Mouse (Mus musculus): ENCODE data around the gene Tmem41b.

Gene Tmem41b

GRCm38 (mm10) chr7:109977131-109977530, 9.6 kb downstream of the Tmem41b start:
- peak in 1 of 2 experiments; percentile 24 for DNase-seq (ENCODE audit: low read depth in 2 of 2, low spot score in 2 of 2)

DNA sequence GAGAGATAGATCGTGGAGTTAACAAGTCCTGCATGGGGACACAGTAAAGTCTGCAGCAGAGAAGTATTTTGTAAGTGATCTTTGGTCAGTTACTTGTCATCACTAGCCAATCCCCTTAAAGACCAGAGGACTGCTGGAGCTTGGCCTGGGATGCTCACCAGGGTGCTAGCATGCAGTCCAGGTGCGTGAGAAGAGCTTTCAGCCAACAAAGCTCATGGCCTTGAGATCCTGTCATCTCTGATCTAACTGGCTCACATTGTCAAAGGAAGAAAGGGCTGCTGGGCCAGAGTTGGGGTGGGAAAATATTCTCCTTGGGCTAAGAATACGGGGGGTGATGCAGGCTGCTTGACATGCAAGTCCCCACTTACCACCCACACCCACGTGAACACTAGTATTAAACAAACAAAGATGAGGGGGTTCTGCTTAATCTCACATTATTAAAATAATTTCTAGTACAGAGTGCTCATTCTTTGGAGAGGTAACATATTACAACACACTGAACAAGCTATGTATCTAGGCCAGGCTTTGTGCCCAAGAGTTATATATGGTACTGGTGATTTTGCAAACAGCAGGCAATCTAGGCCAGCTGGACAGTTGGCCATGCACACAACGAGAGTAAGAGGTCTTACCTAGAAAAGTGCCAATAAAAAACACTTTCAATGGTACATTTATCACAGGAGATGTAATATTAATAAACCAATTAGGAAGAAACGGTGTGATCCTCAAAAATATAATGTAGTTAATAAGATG, 10.6 kb downstream of the Tmem41b start:
- DNase-seq (ENCODE audit: low read depth in 2 of 2, low spot score in 2 of 2) = no peak

- DNase-seq (ENCODE audit: low read depth in 2 of 2, low spot score in 2 of 2) = no peak
Measured at GRCm38 (mm10) chr7:109969542-109969941, 17.2 kb downstream of the Tmem41b start.

DNA sequence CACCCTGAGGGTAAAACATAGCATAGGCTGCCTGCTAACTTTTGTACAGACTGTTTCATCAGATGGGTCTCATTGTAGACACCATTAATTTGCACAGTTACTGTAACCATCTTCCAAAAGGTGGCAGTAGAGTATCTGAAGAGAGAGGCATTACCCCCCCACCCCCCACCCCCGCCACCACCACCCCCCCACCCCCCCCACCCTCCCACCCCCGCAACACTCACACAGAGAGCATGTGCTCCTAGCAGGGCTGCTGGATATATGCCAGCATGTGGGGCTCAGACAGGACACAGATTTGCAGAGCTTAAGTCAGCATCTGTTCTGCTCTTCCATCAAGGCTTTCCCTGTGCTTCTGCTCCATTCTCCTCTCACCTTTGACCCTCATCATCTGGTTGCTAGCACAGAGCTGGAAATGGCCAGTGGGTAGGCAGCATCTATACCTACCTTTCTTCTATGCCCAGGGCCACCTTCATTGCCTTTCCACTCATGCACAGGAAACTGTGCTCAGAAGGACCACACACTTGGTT, 17.7 kb downstream of the Tmem41b start:
- DNase-seq (ENCODE audit: low read depth in 2 of 2, low spot score in 2 of 2) = peak in 1 of 2 experiments; percentile 18

- no peak for DNase-seq (ENCODE audit: low read depth in 2 of 2, low spot score in 2 of 2)
Measured at GRCm38 (mm10) chr7:109967805-109968579, 18.7 kb downstream of the Tmem41b start.

- no peak for DNase-seq (ENCODE audit: low read depth in 2 of 2, low spot score in 2 of 2)
Measured at GRCm38 (mm10) chr7:109965658-109966057, 21.1 kb downstream of the Tmem41b start.

- no peak for DNase-seq (ENCODE audit: low read depth in 2 of 2, low spot score in 2 of 2)
Measured at GRCm38 (mm10) chr7:109963707-109964106, 23.0 kb downstream of the Tmem41b start.

- no peak for DNase-seq (ENCODE audit: low read depth in 2 of 2, low spot score in 2 of 2)
Measured at GRCm38 (mm10) chr7:109962596-109962995, 24.1 kb downstream of the Tmem41b start.

- no peak for DNase-seq (ENCODE audit: low read depth in 2 of 2, low spot score in 2 of 2)
Measured at GRCm38 (mm10) chr7:109961570-109961969, 25.2 kb downstream of the Tmem41b start.

DNA sequence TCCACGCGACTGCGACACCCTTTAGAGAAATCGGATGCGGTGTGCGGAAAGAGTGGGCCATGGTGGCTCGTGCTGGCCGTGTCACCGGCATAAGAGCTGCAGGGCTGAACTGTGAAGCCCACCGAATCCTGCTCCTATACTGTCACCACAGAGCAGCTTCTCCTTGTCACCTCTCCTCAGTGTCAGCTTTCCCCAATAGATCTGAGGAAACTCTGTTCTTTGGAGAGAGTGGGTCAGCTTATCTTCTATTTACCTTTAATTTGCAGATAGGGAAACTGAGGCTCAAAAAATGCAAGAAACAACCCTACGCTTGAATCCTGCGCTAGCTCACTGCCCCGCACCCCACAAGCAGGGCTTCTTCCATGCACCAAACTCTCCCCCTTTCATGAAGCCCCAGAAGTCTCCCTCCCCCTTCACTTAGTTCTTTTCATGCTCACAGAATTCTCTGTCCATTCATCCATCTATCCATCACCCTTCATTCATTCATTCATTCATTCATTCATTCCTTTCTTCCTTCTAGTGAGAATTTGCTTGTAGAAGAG, 26.0 kb downstream of the Tmem41b start:
- DNase-seq (ENCODE audit: low read depth in 2 of 2, low spot score in 2 of 2) = no peak

DNA sequence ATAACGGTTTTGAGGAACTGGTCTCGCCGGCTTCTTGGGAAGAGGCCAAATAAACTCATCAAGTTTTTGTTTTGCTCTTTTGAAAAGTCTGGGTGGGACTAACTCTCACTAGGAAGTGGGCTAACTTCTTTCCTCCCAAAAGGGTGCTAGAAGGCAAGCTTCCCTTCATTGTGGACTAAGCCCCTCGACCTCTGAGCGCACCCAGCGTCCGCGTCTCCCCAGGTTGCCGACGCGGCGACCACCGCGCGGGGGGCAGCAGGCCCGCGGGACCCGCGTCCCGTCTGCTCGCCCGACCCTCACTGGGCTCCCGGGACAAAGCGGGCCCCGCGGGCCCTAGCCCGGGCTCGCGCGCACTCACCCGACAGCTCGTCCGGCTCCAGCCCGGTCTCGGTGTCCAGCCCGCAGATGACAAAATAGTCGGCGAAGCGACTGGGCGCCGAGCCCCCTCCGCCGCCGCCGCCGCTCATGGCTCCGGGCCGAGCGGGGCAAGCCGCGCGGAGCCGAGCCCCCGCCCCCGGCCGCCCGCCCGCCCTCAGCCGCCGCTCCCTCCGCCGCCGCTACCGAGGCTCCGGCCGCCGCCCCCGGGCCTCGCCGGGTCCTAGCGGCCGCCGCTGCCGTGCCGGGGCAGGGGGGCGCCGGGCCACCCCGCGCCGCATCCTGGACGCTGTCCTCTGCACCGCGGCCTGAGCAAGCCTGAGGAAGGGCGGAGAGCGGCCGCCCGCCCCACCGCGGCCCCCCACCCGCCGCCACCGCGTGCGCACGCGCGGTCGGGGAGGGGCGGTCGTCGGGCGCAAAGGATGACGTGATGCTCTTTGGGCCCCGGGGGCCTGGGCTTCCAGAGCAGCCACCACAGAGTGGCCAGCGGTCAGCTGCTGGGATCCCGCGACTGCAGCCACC, 26.8 kb downstream of the Tmem41b start, which contains the start of gene Dennd5a:
Gene Dennd5a (minus strand): TSS at position 755 of the 897 bp plus-strand sequence.
- DNase-seq (ENCODE audit: low read depth in 2 of 2, low spot score in 2 of 2) = peak in 1 of 2 experiments; percentile 13

DNA sequence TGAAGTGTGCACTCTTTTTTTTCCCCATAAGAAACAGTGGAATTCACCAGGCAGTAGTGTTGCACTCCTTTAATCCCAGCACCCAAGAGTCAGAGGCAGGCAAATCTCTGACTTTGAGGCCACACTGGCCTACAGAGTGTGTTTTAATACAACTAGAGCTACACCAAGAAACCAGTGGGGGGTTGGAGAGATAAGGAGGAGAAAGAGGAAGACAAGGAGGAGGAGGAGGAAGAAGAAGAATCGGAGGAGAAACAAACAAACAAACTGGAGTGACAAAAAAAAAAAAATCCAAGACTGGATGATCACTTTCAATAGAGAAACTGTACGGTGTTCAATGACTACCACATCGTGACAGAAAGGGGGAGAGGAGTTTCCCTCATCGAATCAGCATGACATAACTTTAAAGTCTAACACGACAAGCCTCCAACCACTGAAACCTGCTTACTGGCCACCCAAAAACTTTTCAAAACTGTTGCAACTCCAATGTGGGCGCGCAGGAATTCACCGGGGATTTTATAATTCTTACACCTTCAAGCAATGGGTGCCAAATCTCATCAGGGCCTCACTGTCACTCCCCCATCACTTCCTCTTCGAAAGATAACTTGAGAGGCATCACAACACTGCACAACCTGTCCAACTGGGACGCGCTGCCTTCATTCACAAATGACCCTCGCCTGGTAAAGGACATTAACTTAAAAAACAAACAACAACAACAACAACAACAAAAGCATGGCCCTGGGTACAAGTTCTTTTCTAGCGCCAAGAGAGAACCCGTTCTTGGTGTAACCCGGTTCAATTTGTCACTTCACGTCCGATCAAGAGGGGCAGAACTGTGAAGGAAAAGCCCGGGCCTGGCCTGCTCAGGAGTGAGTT, 27.6 kb downstream of the Tmem41b start:
- peak; percentile 7 to 15 for DNase-seq (ENCODE audit: low read depth in 2 of 2, low spot score in 2 of 2)

DNA sequence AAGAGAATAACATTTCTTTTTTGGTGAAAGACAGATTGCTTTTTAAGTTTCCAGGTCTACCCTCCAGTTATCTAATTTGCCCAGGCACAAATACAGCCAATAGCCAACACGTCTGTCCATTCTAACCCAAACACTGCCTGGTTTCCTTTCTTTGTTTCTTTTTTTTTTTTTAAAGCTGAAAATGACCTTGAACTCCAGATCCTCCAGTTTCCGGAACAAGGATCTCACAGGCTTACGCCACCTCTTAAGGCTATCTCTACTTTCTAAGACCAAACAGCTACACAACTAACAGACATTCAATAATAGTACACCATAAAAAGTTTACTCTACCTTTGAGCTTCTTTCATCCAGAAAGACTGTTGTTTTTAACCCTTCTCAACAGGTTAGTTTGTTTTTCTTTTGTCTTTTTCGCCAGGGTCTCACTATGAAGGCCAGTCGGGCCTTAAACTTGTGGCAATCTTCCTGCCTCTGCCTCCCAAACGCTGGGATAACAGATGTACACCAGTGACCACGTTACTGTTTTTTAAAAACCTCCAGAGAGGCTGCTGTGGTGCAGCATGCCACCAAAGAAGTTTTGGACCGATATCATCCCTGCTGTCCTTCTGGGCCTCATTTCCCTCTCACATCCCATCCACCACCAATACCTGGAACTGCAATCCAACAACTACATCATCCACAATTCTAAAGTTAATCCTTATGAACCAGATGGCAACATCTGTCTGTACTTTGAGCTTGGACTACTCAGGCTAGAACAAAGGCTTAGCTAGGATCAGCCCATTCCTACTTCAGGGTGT, 28.5 kb downstream of the Tmem41b start:
- DNase-seq (ENCODE audit: low read depth in 2 of 2, low spot score in 2 of 2) = no peak

DNA sequence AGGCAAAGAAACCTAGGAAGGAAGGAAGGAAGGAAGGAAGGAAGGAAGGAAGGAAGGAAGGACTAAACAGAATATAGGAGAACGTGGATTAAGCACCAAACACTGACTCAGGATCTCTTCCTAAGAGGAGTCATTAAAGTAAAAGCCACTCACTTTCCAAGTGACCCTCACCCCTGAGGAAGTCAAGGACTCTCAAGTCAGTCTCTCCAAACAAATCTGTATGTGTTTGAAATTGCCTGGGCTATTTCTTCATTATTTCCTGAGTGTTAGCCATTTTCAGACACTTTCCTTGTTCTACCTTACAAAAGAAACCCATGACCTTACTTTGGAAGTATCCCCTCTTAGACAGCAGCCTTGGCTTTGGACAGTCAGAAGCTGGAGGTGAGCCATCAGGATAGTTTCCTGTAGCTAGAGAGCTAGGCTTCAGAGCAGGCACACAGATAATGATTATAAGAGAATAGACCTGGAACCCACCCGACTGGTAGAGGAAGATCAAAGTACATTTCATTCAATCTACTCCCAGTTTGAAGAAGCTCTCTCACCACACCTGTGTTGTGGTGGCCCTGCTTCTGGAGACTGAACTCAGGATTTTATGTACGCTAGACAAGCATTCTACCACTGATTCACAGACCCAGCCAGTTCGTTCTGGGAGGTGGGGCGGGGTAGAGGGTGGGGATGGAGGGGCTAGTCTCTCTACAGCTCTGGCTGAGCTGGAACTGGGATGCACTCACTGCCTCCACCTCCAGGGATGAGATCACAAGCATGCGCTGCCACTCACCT, 31.9 kb downstream of the Tmem41b start:
- no peak for DNase-seq (ENCODE audit: low read depth in 2 of 2, low spot score in 2 of 2)

DNA sequence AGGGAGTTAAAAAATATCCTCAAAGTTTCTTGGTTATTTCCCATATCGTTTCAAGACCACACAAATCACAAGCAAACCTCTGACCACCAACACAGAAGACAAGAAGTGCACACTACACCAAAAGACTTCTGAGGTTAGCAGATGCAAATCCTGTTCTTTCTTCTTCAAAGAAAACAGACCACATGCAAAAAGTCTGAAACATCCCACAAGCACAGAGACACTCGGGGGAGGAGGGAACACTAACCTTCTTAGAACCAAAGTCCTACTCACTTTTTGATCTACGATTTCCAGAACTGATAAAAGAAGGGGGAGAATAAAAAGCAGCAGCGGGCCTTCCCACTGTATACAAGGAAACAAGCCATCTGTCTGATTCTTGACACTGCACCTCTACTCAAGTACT, 35.4 kb downstream of the Tmem41b start:
- peak; percentile 62 to 68 for DNase-seq (ENCODE audit: low read depth in 2 of 2, low spot score in 2 of 2)

DNA sequence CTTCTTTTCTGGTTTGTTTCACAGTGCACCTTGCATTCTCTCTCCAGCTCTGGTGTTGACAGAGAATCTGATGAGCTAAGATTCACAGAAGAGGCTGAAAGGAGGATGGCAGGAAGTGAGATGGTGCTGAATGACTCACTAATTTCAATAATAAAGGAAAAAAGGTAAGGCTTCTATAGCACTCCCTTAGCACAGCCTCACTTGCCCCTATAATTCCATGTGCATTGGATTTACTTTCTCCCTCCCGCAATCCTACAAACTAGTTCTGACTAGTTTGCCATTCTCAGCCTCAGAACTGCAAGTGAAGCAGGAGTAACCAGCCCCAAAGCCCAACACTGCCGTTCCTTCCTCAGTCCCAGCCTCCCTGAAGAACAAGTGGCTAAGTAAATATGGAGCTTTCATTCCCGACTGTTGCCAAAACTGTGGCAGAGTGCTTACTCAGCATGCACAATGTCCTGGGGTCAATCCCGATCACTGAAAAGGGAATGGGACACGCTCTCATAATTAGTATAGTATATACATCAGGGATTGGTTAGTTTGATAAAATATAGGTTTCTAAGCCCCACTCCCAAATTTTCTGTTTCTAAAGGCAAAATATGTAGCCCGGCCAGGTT, 42.2 kb downstream of the Tmem41b start:
- no peak for DNase-seq (ENCODE audit: low read depth in 2 of 2, low spot score in 2 of 2)

GRCm38 (mm10) chr7:109929628-109930027, 57.1 kb downstream of the Tmem41b start:
- DNase-seq (ENCODE audit: low read depth in 2 of 2, low spot score in 2 of 2) = no peak

DNA sequence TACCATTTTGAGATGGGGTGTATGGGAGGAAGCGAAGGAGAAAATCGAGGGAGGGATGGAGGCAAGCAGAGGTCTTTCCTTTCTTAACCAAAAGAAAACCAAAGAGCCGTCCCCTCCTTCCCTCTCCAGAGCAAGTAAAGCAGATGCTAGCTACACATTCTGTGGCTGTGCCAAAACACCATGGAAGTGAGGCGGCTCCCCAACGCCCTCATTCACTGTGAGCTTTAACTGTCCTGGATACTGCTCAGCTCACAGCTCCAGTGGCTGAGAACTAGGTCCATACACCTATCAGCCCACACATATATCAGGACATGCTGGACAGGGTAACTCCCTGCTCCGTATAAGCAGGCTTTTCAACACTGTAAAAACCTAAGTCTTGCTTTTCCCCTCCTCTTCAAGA, 58.4 kb downstream of the Tmem41b start:
- DNase-seq (ENCODE audit: low read depth in 2 of 2, low spot score in 2 of 2) = no peak

Data from CD8-positive naive resting alpha-beta T cell, adult 2 months (primary cell).